Mouse (Mus musculus) adipocyte (in vitro differentiated cells): ENCODE data around the gene Ctnna3.
"Not testable (repeated sequence)": the region's sequence is repeated elsewhere in the genome, so short reads cannot be mapped to it uniquely, and the experiment has no call there.

Experiments
- DNase-seq: peaks from one replicate; pipeline ENCODE4 v3.0.0-alpha.2; 2016; ENCODE audit warnings: low spot score

The Ctnna3 gene

DNA sequence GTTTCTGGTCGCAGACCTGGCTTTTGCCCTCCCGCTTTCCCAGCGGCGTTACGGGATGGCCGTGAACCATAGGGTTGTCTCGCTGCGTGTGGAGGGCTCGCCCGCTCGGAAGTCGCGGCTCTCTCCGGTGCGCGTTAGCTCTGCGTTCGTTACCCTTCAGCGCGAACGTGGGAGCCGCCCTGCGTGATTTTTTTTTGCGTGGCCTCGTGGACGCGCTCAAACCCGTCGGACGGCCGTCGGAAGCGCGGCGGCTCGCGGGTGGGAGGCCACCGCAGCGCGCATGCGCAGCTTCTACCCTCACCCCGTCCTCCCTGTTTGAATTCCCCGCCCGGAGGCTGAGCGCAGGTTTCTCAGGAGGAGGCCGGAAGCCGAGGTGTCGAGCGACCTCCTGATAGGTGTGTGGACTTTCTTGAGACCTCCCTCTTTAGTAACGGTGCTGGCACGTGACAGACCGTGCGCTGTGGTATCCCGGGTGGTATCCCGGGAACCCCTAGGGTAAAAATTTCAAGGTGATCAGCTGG, at the start of gene Ctnna3:
TSS of gene Ctnna3 (plus strand) at position 314 of the 521 bp plus-strand sequence.
- DNase-seq: peak; percentile 76

DNA sequence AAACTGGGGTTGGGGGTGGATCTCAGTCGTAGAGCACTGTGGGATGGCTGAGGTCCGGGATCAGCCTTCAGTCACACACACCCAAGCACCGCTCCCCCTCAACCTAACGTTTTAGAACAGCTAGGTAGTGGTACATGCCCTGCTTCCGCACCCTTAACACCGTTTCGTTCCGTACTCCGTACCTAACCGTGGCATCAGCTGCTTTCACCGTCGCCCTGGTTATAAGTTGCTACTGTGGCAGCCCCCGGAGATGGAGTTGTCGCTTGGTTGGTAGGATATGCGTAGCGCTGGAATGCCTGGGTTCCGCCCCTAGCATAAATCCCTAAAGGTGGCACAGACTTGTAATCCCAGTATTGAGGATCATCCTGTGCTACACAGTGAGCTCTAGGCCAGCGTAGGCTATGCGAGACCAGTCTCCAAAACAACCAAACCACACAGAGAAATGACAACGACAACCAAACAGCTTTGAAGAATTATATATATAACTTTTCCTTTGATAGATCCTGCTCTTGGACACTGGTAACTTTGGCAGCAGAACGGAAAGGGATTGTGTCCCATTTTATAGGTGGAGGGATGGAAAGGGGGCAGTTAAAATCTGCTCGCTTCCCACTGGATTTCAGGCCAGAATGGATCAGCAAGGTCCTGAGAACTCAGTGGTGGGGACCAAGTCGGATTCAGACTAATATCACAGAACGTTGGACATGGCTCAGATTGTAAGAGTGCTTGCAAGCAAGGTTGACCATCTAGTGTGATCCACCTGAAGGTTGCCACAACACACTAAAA, 48.2 kb upstream of the Ctnna3 start, which contains the start of gene Sirt1:
TSS of gene Sirt1 (minus strand) at position 207 of the 783 bp plus-strand sequence.
- no peak for DNase-seq

DNA sequence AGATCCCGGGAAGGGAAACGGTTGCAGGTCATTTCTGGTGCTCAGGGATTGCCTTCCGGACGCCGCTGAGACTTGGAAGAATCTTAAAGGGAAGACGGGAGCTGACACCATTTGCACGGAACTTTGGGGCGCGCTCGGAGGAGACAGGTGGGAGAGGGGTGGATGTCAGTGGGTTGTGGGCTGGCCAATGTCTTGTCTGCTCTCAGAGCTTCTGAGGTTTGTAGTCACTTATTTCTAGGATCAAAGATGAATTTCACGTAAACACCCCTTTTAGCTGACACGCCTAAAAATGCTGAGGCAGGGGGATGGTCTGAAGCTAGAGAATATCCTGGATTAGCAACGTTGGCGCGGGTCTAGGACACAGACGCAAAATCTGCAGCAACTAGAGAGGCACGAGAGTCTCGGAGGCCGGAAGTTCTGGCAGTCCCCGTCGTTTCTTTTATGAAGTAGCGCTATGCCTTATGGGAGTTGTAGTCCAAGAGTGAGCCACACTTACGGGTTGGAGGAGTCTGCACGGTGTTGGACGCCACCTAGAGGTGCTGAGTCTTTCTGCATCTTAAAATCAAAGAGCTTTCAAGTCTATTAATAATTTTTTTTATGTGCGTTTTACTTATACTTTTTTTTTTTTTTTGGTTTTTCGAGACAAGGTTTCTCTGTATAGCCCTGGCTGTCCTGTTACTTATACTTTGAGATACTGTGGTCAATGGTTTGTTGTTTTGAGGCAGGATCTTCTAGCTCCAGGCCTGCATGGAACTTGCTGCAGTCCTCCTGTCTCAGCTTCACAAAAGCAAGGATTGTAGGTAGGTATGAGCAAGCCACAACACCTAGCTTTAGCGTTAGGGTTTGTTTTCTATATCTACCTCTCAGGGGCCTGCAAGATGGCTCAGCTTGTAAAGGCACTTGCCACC, 47.3 kb upstream of the Ctnna3 start, which contains the start of gene Dnajc12:
TSS of gene Dnajc12 (plus strand) at position 72 of the 908 bp plus-strand sequence.
- DNase-seq: peak; percentile 98

DNA sequence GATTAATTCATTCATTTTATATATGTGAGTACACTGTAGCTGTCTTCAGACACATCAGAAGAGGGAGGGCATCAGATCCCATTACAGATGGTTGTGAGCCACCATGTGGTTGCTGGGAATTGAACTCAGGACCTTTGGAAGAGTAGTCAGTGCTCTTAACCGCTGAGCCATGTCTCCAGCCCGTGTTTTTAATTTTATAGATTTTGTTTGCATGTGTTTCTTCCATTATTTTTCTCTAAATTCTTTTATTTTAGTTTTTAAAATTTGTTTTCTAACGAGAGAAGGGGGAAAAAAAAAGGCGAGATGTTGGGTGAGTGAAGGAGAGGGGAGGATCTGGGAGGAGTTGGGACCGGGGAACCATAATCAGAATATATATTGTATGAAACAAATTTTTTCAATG, 44.0 kb upstream of the Ctnna3 start:
- not testable (repeated sequence) for DNase-seq

DNA sequence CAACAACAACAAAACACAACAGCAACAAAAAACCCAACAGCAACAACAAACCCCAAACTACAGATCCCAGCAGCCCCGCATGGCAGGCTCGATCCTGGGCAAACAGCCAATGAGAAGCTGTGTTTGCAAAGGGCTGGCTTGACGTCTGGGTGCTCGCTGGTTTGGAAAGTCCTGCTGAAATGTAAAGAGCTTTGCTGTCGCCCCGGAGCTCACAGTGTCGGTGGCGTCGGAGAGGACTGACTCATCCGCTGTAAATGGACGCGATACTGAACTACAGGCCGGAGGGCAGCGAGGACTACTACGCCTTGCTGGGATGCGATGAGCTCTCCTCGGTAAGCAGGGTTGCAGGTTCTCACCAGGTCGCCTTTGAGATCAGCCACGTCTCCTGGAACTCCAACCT, 43.5 kb upstream of the Ctnna3 start:
- DNase-seq: peak; percentile 78

DNA sequence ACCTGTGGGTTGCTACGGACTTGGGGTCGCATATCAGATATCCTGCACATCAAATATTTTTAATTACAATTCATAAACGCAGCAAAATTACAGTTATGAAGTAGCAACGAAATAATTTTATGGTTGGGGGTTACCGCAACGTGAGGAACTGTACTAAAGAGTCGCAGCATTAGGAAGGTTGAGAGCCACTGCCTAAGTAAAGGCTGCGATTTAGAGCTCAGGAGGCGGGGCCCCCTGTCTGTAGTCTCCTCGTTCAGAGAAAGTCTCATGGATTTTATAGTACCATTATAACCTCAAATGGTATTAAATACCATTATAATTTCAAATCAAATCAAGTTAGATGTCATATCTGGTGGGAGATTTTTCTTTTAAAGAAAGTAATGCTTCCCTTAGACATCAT, 42.9 kb upstream of the Ctnna3 start:
- no peak for DNase-seq

DNA sequence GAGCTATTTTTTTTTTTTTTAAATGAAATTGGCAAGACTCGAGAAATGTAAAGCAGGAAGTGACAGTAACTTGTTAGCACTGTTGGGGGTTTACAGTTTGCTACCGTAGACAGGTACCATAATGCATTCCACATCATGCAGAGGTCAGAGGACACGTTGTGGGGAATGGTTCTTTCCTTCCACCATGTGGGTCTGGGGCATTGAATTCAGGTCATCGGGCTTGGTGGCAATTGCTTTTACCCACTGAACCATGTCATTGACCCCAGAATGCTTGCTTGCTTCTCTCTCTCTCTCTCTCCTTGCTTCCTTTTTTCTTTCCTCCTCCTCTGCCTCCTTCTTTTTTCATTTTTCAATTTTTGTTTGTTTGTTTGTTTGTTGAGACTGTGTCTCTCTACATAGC, 41.0 kb upstream of the Ctnna3 start:
- no peak for DNase-seq

DNA sequence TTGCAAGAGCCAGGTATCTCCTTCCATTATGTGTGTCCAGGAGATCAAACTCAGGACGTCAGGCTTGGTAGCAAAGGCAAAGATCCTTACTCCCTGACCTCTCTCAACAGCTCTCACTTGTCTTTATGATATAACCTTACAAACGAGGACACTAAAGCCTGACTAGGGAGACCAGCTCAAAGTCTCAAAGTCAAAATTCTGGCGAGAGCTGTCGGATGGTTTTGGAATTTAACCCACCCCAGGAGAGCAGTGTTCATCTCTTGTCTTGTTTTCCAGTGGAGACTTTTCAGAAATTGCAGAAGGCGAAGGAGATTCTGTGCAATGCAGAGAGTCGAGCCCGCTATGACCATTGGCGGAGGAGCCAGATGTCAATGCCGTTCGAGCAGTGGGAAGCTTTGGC, 32.9 kb upstream of the Ctnna3 start:
- DNase-seq: no peak

DNA sequence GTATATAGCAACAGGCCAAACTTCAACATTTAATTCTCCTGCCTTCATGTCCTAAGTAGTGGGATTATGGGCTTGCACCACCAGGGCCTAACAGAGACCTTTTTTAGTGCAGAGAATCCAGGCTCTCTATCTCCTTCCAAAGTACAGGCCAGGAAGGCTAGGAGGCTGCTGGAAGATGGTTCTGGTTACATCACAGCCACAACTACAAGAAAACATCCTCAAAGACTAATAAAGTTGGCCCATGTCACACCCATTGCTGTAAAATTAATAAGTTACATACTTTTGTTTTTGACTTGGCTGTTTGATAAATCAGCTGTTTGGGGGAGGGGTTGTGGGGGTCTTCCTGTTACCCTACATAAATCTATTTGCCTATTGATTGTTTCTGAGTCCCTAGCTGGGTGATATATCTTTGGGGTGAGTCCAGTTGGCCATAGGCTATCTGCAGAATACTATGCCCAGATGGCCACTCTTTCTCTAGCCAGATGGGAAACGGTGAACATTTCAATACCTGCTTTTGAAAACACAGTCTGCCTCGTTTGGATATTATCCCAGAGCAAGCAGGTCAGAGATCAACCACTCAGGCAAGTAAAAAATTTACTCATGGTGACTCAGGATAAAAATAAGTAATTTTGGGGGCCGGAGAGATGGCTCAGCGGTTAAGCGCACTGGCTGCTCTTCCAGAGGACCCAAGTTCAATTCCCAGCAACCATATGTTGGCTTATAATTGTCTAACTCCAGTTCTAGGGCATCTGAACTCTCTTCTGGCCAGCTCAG, 27.0 kb upstream of the Ctnna3 start:
- no peak for DNase-seq

DNA sequence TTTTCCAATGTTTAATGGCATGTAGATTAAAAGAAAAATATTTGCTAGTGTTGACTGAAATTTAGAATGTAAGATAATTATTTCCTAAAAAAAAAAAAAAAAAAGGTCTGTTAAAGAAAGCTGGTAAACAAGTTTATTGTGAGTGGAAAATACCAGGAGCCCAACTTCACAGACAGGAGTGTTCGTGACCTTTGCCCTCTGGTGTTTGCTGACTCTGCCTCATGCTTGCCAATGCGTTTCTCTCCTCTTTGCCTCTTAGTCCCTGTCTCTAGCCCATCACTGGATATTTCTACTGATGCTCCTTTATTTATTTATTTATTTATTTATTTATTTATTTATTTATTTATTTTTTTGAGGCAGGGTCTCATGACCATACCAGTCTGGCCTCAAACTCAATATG, 26.3 kb upstream of the Ctnna3 start:
- DNase-seq: no peak

DNA sequence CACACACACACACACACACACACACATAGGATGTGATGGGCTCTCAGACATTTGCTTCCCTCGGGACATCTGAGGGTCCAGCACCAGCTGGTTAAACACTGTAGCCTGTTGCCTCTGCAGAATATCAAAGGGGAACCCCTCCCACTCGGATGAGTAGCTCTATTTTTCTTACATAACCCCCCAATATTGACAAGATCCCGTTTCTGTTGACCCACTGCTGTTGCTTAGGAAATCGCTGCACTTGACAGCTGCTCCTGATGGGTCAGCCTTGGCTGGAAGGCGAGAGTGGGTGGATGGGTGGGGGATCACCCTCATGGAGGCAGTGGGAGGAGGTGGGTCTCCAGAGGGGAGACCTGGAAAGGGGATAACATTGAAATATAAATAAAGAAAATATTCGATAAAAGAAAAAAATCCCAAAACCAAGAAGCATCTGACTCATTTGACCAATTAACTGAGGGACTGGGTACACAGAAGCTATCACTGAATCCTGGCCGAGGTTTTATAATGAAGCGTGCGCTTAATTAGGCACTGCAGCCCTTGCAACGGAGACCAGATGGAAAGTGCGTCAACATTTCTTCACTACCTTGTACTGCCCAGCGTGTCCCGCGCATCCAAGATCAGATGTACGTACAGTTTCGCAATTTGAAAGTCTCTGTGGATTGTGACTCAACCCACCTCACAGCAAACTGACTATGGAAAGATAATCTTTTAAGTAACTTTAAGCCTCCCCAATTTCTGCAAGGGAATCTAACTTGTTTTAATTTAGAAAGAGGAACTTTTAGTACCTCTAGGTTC, 19.5 kb upstream of the Ctnna3 start:
- no peak for DNase-seq

DNA sequence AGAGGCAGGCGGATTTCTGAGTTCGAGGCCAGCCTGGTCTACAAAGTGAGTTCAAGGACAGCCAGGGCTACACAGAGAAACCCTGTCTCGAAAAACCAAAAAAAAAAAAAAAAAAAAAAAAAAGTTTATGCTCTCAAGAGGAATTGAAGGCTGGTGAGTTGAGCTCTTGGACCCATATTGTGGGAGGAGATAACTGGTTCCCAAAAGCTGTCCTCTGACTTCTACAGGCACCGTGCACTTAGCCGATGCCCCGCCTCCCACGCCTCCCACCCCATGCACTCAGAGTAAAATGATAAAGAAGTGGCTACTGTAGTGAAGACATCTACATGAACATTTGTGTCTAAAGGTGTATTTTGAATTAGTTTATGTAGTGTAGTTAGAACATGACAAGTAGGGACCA, 18.2 kb upstream of the Ctnna3 start:
- DNase-seq: not testable (repeated sequence)

DNA sequence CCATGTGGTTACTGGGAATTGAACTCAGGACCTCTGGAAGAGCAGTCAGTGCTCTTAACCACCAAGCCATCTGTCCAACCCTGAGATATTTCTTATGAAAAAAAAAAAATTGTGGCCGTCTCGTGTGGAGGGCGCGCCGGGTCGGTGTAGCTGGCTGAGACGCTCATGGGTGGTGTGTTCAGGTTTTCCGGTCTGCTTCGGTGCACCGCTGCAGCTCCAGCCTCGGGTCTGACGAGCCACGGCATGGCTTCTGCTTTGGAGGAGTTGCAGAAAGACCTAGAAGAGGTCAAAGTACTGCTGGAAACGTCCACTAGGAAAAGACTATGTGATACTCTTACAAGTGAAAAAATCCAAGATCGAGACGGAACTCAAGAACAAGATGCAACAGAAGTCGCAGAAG, 17.1 kb upstream of the Ctnna3 start:
- no peak for DNase-seq

DNA sequence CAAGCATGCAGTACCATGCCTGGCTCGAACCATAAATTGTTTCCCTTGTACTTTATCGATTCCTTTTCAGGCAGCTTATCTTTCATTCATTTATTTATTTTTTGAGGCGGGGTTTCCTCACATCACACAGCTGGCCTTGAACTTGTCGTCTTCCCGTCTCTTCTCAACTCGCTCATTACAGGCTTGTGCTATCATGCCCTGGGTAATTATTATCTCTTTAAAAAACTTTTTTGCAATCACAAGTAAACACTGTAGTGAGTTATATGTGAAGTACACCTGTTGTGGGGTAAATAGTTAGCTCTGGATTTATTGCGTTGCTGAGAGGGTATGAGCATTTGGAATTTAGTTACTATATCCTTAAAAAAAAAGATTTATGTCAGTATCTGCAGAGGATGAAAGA, 14.6 kb upstream of the Ctnna3 start:
- DNase-seq: no peak

DNA sequence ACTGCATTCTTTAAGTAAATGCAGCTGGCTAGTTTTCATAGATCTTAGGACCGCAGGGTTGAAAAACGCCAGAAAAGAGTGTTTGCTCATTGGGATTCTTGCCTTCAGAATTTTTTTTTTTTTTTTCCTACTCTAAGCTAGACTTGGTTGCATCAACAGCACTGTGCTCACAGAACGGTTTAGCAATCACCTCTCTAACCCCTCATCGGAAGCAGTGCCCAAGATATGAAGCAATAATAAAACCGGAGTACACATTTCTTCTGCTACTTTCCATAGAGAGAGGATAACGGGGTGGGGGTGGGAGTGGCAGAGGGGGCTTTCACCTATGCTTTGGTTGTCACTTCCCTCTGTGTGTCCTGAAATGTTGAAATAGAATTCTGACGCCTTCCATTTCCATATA, 14.0 kb upstream of the Ctnna3 start:
- DNase-seq: peak; percentile 50

DNA sequence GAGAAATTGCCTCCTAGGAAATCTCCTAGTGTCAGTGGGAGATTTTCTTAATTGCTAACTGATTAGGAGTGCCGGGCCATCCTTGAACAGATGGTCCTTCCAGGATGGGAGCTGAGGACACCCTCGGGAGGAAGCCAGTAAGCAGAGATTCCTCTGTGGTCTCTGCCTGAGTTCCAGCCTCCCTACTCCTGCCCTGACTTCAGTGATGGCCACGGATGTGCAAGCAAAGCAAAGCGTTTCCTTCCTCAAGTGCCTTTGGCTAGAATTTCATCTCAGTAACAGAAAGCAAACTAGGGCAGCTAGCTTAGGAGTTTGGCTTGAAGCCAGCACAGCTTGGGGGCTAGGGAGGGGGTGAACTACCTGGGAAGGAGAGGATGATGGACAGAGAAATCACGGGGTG, 12.8 kb upstream of the Ctnna3 start:
- no peak for DNase-seq

DNA sequence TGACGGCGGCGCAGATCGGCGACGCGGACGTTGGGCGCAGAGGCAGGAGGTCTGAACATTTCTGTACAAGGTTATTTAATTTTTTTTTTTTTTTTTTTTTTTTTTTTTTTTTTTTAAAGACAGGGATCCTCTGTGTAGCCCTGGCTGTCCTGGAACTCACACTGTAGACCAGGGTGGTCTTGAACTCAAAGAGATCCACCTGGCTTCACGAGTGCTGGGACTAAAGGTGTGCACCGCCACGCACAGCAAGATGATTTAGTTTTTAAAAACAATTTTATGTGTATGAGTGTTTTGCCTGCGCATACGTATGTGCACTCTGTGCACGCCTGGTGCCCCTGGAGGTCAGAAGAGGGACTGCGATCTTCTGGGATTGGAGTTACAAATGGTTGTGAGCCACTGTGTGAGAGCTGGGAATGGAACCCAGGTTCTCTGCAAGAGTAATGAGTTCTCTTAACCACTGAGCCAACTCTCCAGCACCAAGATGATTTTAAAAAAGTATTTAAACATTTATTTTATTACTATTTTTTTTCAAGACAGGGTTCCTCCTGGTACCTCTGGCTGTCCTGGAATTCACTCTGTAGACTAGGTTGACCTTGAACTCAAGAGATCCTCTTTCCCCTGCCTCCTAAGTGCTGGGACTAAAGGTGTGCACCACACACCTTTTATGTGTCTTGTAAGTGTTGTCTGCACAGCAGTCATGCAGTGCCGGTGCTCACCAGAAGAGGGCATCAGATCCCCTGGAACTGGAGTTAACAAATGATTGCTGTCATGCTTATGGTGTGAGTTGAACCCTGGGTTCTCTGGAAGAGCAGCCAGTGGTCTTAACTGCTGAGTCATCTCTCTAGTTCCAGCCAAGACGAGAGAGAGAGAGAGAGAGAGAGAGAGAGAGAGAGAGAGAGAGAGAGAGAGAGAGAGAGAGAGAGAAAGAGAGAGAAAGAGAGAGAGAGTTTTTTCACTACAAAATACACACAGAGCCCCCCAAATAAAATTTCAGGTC, 7.9 kb upstream of the Ctnna3 start, which contains the start of gene Gm7075:
TSS of gene Gm7075 (minus strand) at position 51 of the 997 bp plus-strand sequence.
- DNase-seq: no peak

DNA sequence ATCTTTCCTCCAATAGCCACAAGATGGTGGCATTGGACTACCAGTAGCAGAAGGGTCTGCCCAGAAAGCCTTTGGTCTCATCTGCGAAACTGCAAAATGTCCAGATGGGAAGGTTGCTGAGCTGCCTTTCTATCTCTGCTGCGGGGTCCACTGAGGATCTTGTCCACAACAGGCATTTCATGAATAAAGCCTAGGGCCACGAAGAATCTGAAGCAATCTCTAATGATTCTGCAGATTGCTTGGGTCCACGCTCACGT, 7.2 kb upstream of the Ctnna3 start:
- no peak for DNase-seq

DNA sequence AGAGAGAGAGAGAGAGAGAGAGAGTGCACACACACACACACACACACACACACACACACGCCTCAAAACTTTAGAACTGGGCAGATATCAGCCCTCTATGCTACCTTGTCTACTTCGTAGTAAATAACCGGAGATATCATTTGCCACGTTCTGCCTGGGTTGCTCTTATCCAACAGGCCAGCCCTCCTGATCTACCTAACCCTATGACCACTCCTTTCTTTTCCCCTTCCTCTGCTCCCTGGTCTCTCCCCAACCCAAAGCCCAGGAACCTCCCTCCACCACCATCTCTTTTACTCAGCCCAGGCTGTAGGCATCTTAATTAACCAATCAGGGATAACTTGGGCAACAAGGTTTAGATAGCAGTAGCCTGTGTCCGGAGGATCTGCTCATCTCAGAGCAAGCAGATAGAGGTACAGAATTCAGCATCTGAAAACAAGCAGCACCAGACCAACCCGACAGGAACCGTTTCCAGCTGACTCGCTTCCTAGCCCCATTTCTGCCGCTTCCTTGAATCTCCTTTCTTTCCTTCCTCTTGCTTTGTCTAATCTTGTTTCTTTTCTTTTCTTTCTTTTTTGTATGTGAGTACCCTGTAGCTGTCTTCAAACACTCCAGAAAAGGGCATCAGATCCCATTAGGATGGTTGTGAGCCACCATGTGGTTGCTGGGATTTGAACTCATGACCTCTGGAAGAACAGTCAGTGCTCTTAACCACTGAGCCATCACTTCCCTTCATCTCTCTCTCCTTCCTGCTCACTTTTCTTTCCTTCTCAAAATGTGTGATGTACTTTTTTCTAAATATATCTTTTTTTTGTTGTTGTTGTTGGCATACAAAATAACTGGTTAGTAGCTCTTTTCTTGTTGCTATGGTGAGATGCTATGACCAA, 6.1 kb upstream of the Ctnna3 start:
- DNase-seq: no peak
